Mouse (Mus musculus): ENCODE data around the gene Donson. TPM values are rescaled to one million over a fixed set of nuclear protein-coding genes. Genes with fewer than 3 reads are reported as not detected.
A peak's percentile ranks its signal among the peaks of the same experiment; 100 is the strongest.

The Donson gene
- polyA plus RNA-seq, 1 experiment from 2014 or later: 5.4 TPM

- H3K27ac ChIP-seq (replicated peaks): no peak overlapping the region
- no peaks in the 10 kb centered on the region for H3K4me1 ChIP-seq (replicated peaks; ENCODE audit: control insufficient read depth, insufficient read depth)
- no peaks in the 10 kb centered on the region for H3K9me3 ChIP-seq (ENCODE audit: control insufficient read depth, low read length)
- no peak overlapping the region for H3K4me3 ChIP-seq (ENCODE audit: low read depth, low read length)
- 80% methylated on average over 4 of the region's 4 CpGs for WGBS
- TF ChIP-seq EP300 (optimal IDR thresholded peaks at IDR 0.05): no peak
- no peak for TF ChIP-seq CTCF (IDR thresholded peaks at IDR 0.05; ENCODE audit: low read depth)
- DNase-seq (ENCODE audit: low spot score): no peak
- ATAC-seq (ENCODE audit: low FRiP score, low TSS enrichment): no peak
- H3K36me3 ChIP-seq (ENCODE audit: control insufficient read depth, insufficient read depth, low read length): peaks cover 5% of the 10 kb centered on the region
- H3K9ac ChIP-seq (ENCODE audit: low read length): no peak overlapping the region
- H3K27me3 ChIP-seq (ENCODE audit: control insufficient read depth, insufficient read depth, low read length): no peaks in the 10 kb centered on the region
- no peak overlapping the region for H3K4me2 ChIP-seq (replicated peaks; ENCODE audit: low read depth)
These were observed 28.8 kb upstream of the Donson start for GRCm38 (mm10) chr16:91717399-91717798.

- peak; percentile 64; the same call in 1 of the 2 replicates for ATAC-seq (ENCODE audit: low FRiP score, low TSS enrichment)
- 68% methylated on average over 11 of the region's 11 CpGs for WGBS
- Histone ChIP-seq H3K4me3 (ENCODE audit: low read depth, low read length) (no peak overlapping the region), H3K9ac (ENCODE audit: low read length) (no peak overlapping the region), H3K4me1 (replicated peaks; ENCODE audit: control insufficient read depth, insufficient read depth) (no peaks in the 10 kb centered on the region), H3K4me2 (replicated peaks; ENCODE audit: low read depth) (no peak overlapping the region), H3K36me3 (ENCODE audit: control insufficient read depth, insufficient read depth, low read length) (peaks cover 5% of the 10 kb centered on the region), H3K27me3 (ENCODE audit: control insufficient read depth, insufficient read depth, low read length) (no peaks in the 10 kb centered on the region), H3K9me3 (ENCODE audit: control insufficient read depth, low read length) (no peaks in the 10 kb centered on the region), H3K27ac (replicated peaks) (no peak overlapping the region)
- DNase-seq (ENCODE audit: low spot score): peak; percentile 34
- TF ChIP-seq CTCF (IDR thresholded peaks at IDR 0.05; ENCODE audit: low read depth): 0 out of 2 replicates have a peak, but pooled peaks have one; percentile 12
- no peak for TF ChIP-seq EP300 (optimal IDR thresholded peaks at IDR 0.05)
These were observed 28.4 kb upstream of the Donson start for GRCm38 (mm10) chr16:91716927-91717349.

GRCm38 (mm10) chr16:91710241-91710640, 21.7 kb upstream of the Donson start:
- no peak overlapping the region for H3K4me2 ChIP-seq (replicated peaks; ENCODE audit: low read depth)
- no peaks in the 10 kb centered on the region for H3K27me3 ChIP-seq (ENCODE audit: control insufficient read depth, insufficient read depth, low read length)
- no peak overlapping the region for H3K9ac ChIP-seq (ENCODE audit: low read length)
- no peak overlapping the region for H3K4me3 ChIP-seq (ENCODE audit: low read depth, low read length)
- no peaks in the 10 kb centered on the region for H3K4me1 ChIP-seq (replicated peaks; ENCODE audit: control insufficient read depth, insufficient read depth)
- no peaks in the 10 kb centered on the region for H3K9me3 ChIP-seq (ENCODE audit: control insufficient read depth, low read length)
- TF ChIP-seq CTCF (IDR thresholded peaks at IDR 0.05; ENCODE audit: low read depth) (no peak), EP300 (optimal IDR thresholded peaks at IDR 0.05) (no peak)
- DNase-seq (ENCODE audit: low spot score) (no peak), ATAC-seq (ENCODE audit: low FRiP score, low TSS enrichment) (peak; percentile 74)
- no peak overlapping the region for H3K27ac ChIP-seq (replicated peaks)
- WGBS: 77% methylated on average over 7 of the region's 7 CpGs
- peaks cover 14% of the 10 kb centered on the region for H3K36me3 ChIP-seq (ENCODE audit: control insufficient read depth, insufficient read depth, low read length)

DNA sequence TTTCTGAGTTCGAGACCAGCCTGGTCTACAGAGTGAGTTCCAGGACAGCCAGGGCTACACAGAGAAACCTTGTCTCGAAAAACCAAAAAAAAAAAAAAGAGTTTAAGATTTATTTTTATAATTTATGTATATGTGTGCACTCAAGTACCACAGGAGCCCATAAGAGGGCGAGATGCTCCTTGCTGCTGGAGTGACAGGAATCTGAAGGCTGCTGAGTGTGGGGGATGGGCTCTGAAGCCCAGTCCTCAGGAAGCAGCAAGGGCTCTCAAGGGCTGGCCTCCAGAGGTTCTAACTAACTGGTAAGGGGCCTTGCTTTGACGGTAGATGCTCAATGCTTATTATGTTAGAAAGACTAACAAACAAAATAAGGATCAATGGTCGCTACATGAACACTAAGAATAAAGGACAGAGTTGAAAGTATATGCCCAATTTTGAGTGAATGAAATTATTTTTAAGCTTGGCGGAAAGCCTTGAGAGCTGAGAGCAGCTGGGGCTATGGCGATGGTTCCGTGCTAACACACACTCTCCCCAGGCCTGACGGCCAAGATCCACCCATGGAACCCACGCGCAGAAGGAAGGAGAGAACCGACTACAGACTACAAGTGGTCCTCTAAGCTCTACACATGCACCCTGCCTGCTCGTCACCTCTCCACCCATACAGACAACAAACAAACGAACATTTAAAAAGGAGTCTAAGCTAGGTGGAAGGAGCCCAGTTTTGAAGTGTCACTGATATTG, 16.2 kb upstream of the Donson start:
- WGBS: 90% methylated on average over 14 of the region's 14 CpGs
- no peak for DNase-seq (ENCODE audit: low spot score)
- no peaks in the 10 kb centered on the region for H3K4me1 ChIP-seq (replicated peaks; ENCODE audit: control insufficient read depth, insufficient read depth)

GRCm38 (mm10) chr16:91702771-91703188, 14.2 kb upstream of the Donson start:
- peak; percentile 82 for ATAC-seq (ENCODE audit: low FRiP score, low TSS enrichment)
- Histone ChIP-seq H3K9me3 (ENCODE audit: control insufficient read depth, low read length) (no peaks in the 10 kb centered on the region), H3K36me3 (ENCODE audit: control insufficient read depth, insufficient read depth, low read length) (peaks cover 12% of the 10 kb centered on the region), H3K9ac (ENCODE audit: low read length) (no peak overlapping the region), H3K27me3 (ENCODE audit: control insufficient read depth, insufficient read depth, low read length) (no peaks in the 10 kb centered on the region), H3K4me2 (replicated peaks; ENCODE audit: low read depth) (no peak overlapping the region), H3K4me3 (ENCODE audit: low read depth, low read length) (no peak overlapping the region), H3K4me1 (replicated peaks; ENCODE audit: control insufficient read depth, insufficient read depth) (no peaks in the 10 kb centered on the region), H3K27ac (replicated peaks) (no peak overlapping the region)
- DNase-seq (ENCODE audit: low spot score): peak; percentile 60
- no peak for TF ChIP-seq EP300 (optimal IDR thresholded peaks at IDR 0.05)
- TF ChIP-seq CTCF (IDR thresholded peaks at IDR 0.05; ENCODE audit: low read depth): peak; percentile 54
- WGBS: 39% methylated on average over 3 of the region's 3 CpGs

More for the DNA sequence above, 16.2 kb upstream of the Donson start:
- TF ChIP-seq CTCF (IDR thresholded peaks at IDR 0.05; ENCODE audit: low read depth) (peak; percentile 36), EP300 (optimal IDR thresholded peaks at IDR 0.05) (no peak)
- H3K9me3 ChIP-seq (ENCODE audit: control insufficient read depth, low read length): no peaks in the 10 kb centered on the region
- no peak overlapping the region for H3K27ac ChIP-seq (replicated peaks)
- no peak overlapping the region for H3K4me2 ChIP-seq (replicated peaks; ENCODE audit: low read depth)
- ATAC-seq (ENCODE audit: low FRiP score, low TSS enrichment): no peak
- no peak overlapping the region for H3K9ac ChIP-seq (ENCODE audit: low read length)
- H3K27me3 ChIP-seq (ENCODE audit: control insufficient read depth, insufficient read depth, low read length): no peaks in the 10 kb centered on the region
- H3K36me3 ChIP-seq (ENCODE audit: control insufficient read depth, insufficient read depth, low read length): peaks cover 12% of the 10 kb centered on the region
- no peak overlapping the region for H3K4me3 ChIP-seq (ENCODE audit: low read depth, low read length)

DNA sequence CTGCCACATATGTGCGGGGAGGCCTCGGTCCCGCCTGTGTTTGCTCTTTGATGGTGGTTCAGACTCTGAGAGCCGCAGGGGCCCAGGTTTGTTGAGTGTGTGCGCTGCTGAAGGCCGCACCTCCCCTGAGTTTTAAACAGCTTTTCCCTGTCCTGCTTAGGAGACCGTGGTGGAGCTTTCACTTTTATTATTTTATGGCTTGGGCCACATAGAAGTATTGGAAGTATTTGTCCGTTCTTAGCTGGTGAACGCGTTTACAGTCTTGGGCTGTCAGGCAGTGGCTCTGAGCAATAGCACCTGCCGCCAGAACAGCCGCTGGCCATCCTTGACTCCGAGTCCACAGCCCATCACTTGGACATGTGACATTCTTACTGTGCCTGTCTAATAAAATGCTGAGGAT, 13.3 kb upstream of the Donson start:
- no peaks in the 10 kb centered on the region for H3K4me1 ChIP-seq (replicated peaks; ENCODE audit: control insufficient read depth, insufficient read depth)
- no peak overlapping the region for H3K4me3 ChIP-seq (ENCODE audit: low read depth, low read length)
- ATAC-seq (ENCODE audit: low FRiP score, low TSS enrichment): 0 out of 2 replicates have a peak, but pooled peaks have one; percentile 22
- 36% methylated on average over 13 of the region's 13 CpGs for WGBS
- no peaks in the 10 kb centered on the region for H3K9me3 ChIP-seq (ENCODE audit: control insufficient read depth, low read length)
- DNase-seq (ENCODE audit: low spot score): no peak
- no peak for TF ChIP-seq CTCF (IDR thresholded peaks at IDR 0.05; ENCODE audit: low read depth)
- no peak for TF ChIP-seq EP300 (optimal IDR thresholded peaks at IDR 0.05)
- H3K4me2 ChIP-seq (replicated peaks; ENCODE audit: low read depth): no peak overlapping the region
- no peak overlapping the region for H3K9ac ChIP-seq (ENCODE audit: low read length)
- H3K27me3 ChIP-seq (ENCODE audit: control insufficient read depth, insufficient read depth, low read length): no peaks in the 10 kb centered on the region
- 0 out of 2 replicates have a peak overlapping the region, but pooled peaks have one; percentile 18 for H3K27ac ChIP-seq (replicated peaks)
- peaks cover 11% of the 10 kb centered on the region; the same call in 1 of the 2 replicates for H3K36me3 ChIP-seq (ENCODE audit: control insufficient read depth, insufficient read depth, low read length)

All from stomach, postnatal 0 days (tissue).